Mouse (Mus musculus): ENCODE results near the gene BC028528.

DNA sequence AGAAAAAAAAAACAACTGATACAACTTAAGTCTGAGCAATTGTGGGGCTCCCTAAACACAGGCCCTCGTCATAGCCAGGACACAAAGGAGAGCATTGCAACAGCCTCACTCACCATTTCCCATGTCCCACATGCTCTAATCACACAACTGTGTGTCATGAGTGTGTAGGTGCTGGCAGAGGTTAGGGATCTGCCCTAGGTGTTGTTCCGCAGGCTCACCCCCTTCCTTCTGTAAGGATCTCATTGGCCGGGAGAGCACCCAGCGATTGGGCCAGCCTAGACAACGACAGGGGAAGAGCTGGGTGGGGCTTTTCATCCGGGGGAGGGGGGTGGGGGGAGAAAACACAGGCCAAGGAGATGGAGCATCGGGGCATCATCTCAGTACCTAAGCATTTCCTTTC, 28.2 kb downstream of the BC028528 start:
- TF ChIP-seq MAZ (IDR thresholded peaks at IDR 0.05; ENCODE audit: low read depth, low read length) (no peak), CTCF (IDR thresholded peaks at IDR 0.05 in 2 of 3, conservative IDR thresholded peaks at IDR 0.05 in 1 of 3; ENCODE audit: control insufficient read depth in 1 of 3, insufficient read depth in 1 of 3, low read depth in 2 of 3, low read length in 3 of 3, poor library complexity in 1 of 3, severe bottlenecking in 1 of 3) (no peak), TCF12 (IDR thresholded peaks at IDR 0.05; ENCODE audit: low read depth, low read length) (no peak), POLR2A (IDR thresholded peaks at IDR 0.05; ENCODE audit: control insufficient read depth in 1 of 2, insufficient read depth in 1 of 2, low read depth in 1 of 2, low read length in 2 of 2, poor library complexity in 1 of 2) (no peak), MAX (IDR thresholded peaks at IDR 0.05; ENCODE audit: low read length) (no peak), MAFK (IDR thresholded peaks at IDR 0.05; ENCODE audit: borderline replicate concordance, low read depth, low read length) (no peak)
